Comparison of ENCODE assay signal across 8 mouse cellular contexts in the genomic region with DNA sequence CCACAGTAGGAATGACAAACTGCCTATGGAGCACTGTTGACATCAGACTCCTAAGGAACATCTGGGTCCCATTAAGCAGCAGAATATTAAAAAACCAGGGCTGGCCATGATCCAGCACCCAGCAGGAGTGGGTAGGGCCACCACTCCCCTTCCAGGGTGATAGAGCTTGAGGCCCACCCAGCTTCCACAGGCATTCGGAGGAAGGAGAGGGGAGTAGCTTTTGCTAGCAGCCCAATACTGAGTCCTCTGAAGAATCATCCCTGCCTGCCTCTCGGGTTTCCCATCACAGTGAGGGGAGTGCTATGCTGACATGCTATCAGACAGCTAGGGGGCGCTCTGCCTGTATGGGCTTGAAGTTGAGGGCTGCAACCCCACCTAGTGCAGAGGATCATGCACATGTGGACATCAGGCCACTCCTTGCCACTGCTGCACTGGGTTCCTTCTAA.
DNase-seq lines count a peak whose midpoint lies in the region; ATAC-seq and TF ChIP-seq lines count a peak whose summit lies in the region.

No protein-coding gene starts in this region.

- no peaks in the 10 kb centered on the region for H3K4me1 ChIP-seq in cerebellum, adult 2 months (ENCODE audit: control insufficient read depth, insufficient read depth, low read length)
- H3K4me1 ChIP-seq in thymus, adult 2 months (replicated peaks; ENCODE audit: control insufficient read depth, insufficient read depth, low read length) = no peaks in the 10 kb centered on the region
- no peaks in the 10 kb centered on the region for H3K4me1 ChIP-seq in kidney, embryonic 16.5 days (ENCODE audit: insufficient read depth, low read length)

- 15% methylated on average over 3 of the region's 3 CpGs for WGBS in cerebellum, adult 2 months
- 24% methylated on average over 3 of the region's 3 CpGs for WGBS in thymus, adult 2 months
- 6% methylated on average over 3 of the region's 3 CpGs for WGBS in kidney, embryonic 16.5 days

- no peak overlapping the region for H3K27ac ChIP-seq in cerebellum, adult 2 months (ENCODE audit: insufficient read depth, low read length)
- no peak overlapping the region for H3K27ac ChIP-seq in thymus, adult 2 months (ENCODE audit: control insufficient read depth, insufficient read depth, low read length)
- H3K27ac ChIP-seq in kidney, embryonic 16.5 days (ENCODE audit: low read length) = no peak overlapping the region

- H3K4me2 ChIP-seq in kidney, embryonic 16.5 days (replicated peaks; ENCODE audit: low read depth, low read length) = no peak overlapping the region

- H3K36me3 ChIP-seq in thymus, adult 2 months (ENCODE audit: control insufficient read depth, insufficient read depth, low read length) = no peaks in the 10 kb centered on the region
- H3K36me3 ChIP-seq in kidney, embryonic 16.5 days (ENCODE audit: insufficient read depth, low read length) = no peaks in the 10 kb centered on the region

- no peak overlapping the region for H3K9ac ChIP-seq in kidney, embryonic 16.5 days (replicated peaks; ENCODE audit: low read length)

- no peak overlapping the region for H3K4me3 ChIP-seq in cerebellum, adult 2 months (replicated peaks; ENCODE audit: insufficient read depth, low read depth, low read length)
- no peak overlapping the region for H3K4me3 ChIP-seq in thymus, adult 2 months (ENCODE audit: control insufficient read depth, insufficient read depth, low read length)
- no peak overlapping the region for H3K4me3 ChIP-seq in kidney, embryonic 16.5 days (ENCODE audit: low read length)

- DNase-seq in cerebellum, adult 2 months = no peak
- no peak for DNase-seq in cerebellum, adult 9-10 months
- peak; percentile 31 for DNase-seq in thymus, adult 2 months
- no peak for DNase-seq in thymus, adult 18-20 months
- peak; percentile 75 for DNase-seq in lung, postnatal 14 days
- DNase-seq in thymus, postnatal 0 days (ENCODE audit: low spot score) = peak; percentile 50

- no peaks in the 10 kb centered on the region for H3K27me3 ChIP-seq in cerebellum, adult 2 months (ENCODE audit: control insufficient read depth, insufficient read depth, low read length)
- no peaks in the 10 kb centered on the region for H3K27me3 ChIP-seq in thymus, adult 2 months (ENCODE audit: control insufficient read depth, insufficient read depth, low read length)
- no peaks in the 10 kb centered on the region for H3K27me3 ChIP-seq in kidney, embryonic 16.5 days (ENCODE audit: insufficient read depth, low read length)

- ATAC-seq in erythroblast, adult 5-6 weeks (replicated peaks; ENCODE audit: low FRiP score, poor library complexity, severe bottlenecking) = peak; percentile 65; the same call in 1 of the 2 replicates
- peak; percentile 63 for ATAC-seq in kidney, embryonic 16.5 days (ENCODE audit: low FRiP score, low TSS enrichment)

- TF ChIP-seq POLR2A in cerebellum, adult 2 months (IDR thresholded peaks at IDR 0.05; ENCODE audit: borderline replicate concordance, insufficient read depth, low read length) = no peak
- no peak for TF ChIP-seq POLR2A in thymus, adult 2 months (IDR thresholded peaks at IDR 0.05; ENCODE audit: control insufficient read depth, extremely low read depth, insufficient read depth, low read length, poor library complexity)

- TF ChIP-seq CTCF in cerebellum, adult 2 months (IDR thresholded peaks at IDR 0.05; ENCODE audit: borderline replicate concordance, insufficient read depth, low read depth, low read length) = peak; percentile 56
- TF ChIP-seq CTCF in thymus, adult 2 months (IDR thresholded peaks at IDR 0.05; ENCODE audit: borderline replicate concordance, control insufficient read depth, extremely low read depth, insufficient read depth, low read length, poor library complexity) = peak; percentile 63; the same call in 1 of the 2 replicates

- H3K9me3 ChIP-seq in kidney, embryonic 16.5 days (ENCODE audit: low read length) = no peaks in the 10 kb centered on the region

Comparison
In these comparisons a context has a peak if more than half of its experiments do, and no peak if none do; other contexts are left out.
1. DNase-seq: peak in thymus, adult 2 months (single experiment), lung, postnatal 14 days (single experiment) and thymus, postnatal 0 days (single experiment); none in cerebellum, adult 2 months (0 of 2), cerebellum, adult 9-10 months (single experiment) and thymus, adult 18-20 months (0 of 2).